Mouse (Mus musculus) cerebellum, adult 2 months (tissue): Measurements from ENCODE around the gene Myadml2.

Experiments used
- CTCF ChIP-seq: fragments of 200-500 bp; IDR thresholded peaks from 2 replicates; pipeline ENCODE4 v1.5.1; 2011; ENCODE audit warnings: low read depth, mild to moderate bottlenecking, control low read depth, low read length, moderate library complexity, borderline replicate concordance; ENCODE audit not compliant: insufficient read depth
- POLR2A ChIP-seq: fragments of 200-500 bp; IDR thresholded peaks from 2 replicates; pipeline ENCODE4 v1.6.1; 2011; ENCODE audit warnings: low read length, control low read depth, borderline replicate concordance; ENCODE audit not compliant: insufficient read depth

- TF ChIP-seq CTCF (no peak), POLR2A (no peak)
Measured at GRCm38 (mm10) chr11:120625152-120625775, 22.7 kb downstream of the Myadml2 start, which contains the start of gene Sirt7.
